ENCODE assay signal across 13 mouse cellular contexts in genomic region chr4:130167321-130167720, GRCm38 (mm10). TPM values are rescaled to one million over a fixed set of nuclear protein-coding genes. Genes with fewer than 3 reads are reported as not detected.
A peak's percentile ranks its signal among the peaks of the same experiment; 100 is the strongest.
DNase-seq lines count a peak whose midpoint lies in the region; ATAC-seq lines count a peak whose summit lies in the region.
"Had no signal": no experiment of that assay in that cellular context is flagged by ENCODE, and none has a peak within 500 bp of the region (broad histone marks: within the 10 kb centered on the region; RNA-seq: fewer than 3 reads in every experiment).

No protein-coding gene starts in this region.

- peak overlapping the region; percentile 62 for H3K9ac ChIP-seq in heart, embryonic 16.5 days (ENCODE audit: low read length)
- H3K9ac ChIP-seq in liver, embryonic 12.5 days = no peak overlapping the region

- DNase-seq in heart, embryonic 10.5 days (ENCODE audit: low spot score) = no peak
- no peak for DNase-seq in heart, adult 8-10 months (ENCODE audit: low spot score)
- DNase-seq in ZHBTc4 (ENCODE audit: low read depth, low spot score) = peak; percentile 36
- DNase-seq in embryo, embryonic 10 days (ENCODE audit: low spot score) = no peak
- no peak for DNase-seq in cerebellum, postnatal 25 days
- no peak for DNase-seq in thymus, postnatal 36 days
- DNase-seq: adrenal gland, postnatal 25 days; thymus, postnatal 14 days had no signal

- peaks cover 7% of the 10 kb centered on the region for H3K36me3 ChIP-seq in heart, embryonic 10.5 days
- no peaks in the 10 kb centered on the region for H3K36me3 ChIP-seq in heart, embryonic 16.5 days (ENCODE audit: control insufficient read depth, insufficient read depth)
- peaks cover 29% of the 10 kb centered on the region; the same call in 1 of the 2 replicates for H3K36me3 ChIP-seq in liver, embryonic 12.5 days

- peak overlapping the region; percentile 38 for H3K4me3 ChIP-seq in heart, embryonic 10.5 days
- H3K4me3 ChIP-seq in heart, embryonic 16.5 days (ENCODE audit: low read length) = no peak overlapping the region
- H3K4me3 ChIP-seq in liver, embryonic 12.5 days = no peak overlapping the region

- peak overlapping the region; percentile 87 for H3K27ac ChIP-seq in heart, embryonic 10.5 days
- H3K27ac ChIP-seq in heart, embryonic 16.5 days (ENCODE audit: low read length) = peak overlapping the region; percentile 90
- no peak overlapping the region for H3K27ac ChIP-seq in liver, embryonic 12.5 days

- H3K9me3 ChIP-seq in heart, embryonic 10.5 days = no peaks in the 10 kb centered on the region
- no peaks in the 10 kb centered on the region for H3K9me3 ChIP-seq in heart, embryonic 16.5 days (replicated peaks; ENCODE audit: control insufficient read depth, low read length)
- H3K9me3 ChIP-seq in liver, embryonic 12.5 days (replicated peaks) = no peaks in the 10 kb centered on the region

- 44% methylated on average over 22 of the region's 22 CpGs for WGBS in heart, embryonic 10.5 days
- WGBS in heart, embryonic 16.5 days = 69% methylated on average over 22 of the region's 22 CpGs
- 43% methylated on average over 22 of the region's 22 CpGs for WGBS in liver, embryonic 12.5 days (ENCODE audit: insufficient replicate concordance)

- H3K27me3 ChIP-seq in heart, embryonic 10.5 days (ENCODE audit: insufficient read depth, poor library complexity, severe bottlenecking) = peaks cover 17% of the 10 kb centered on the region
- no peaks in the 10 kb centered on the region for H3K27me3 ChIP-seq in heart, embryonic 16.5 days (ENCODE audit: control insufficient read depth, insufficient read depth, low read length)
- peaks cover 83% of the 10 kb centered on the region for H3K27me3 ChIP-seq in liver, embryonic 12.5 days (replicated peaks)

- peak overlapping the region; percentile 59 for H3K4me2 ChIP-seq in heart, embryonic 16.5 days (ENCODE audit: low read depth, low read length)
- H3K4me2 ChIP-seq in liver, embryonic 12.5 days = peak overlapping the region; percentile 13; the same call in 1 of the 2 replicates

- no peak for ATAC-seq in heart, embryonic 16.5 days (replicated peaks; ENCODE audit: extremely low read depth, insufficient read depth, low FRiP score)
- ATAC-seq in liver, embryonic 12.5 days = no peak
- ATAC-seq: CD4-positive, CD25-positive, alpha-beta regulatory T cell, adult 4 months had no signal

- H3K4me1 ChIP-seq in heart, embryonic 10.5 days = peaks cover 86% of the 10 kb centered on the region
- peaks cover 64% of the 10 kb centered on the region for H3K4me1 ChIP-seq in heart, embryonic 16.5 days (ENCODE audit: control insufficient read depth, insufficient read depth, low read length)
- peaks cover 40% of the 10 kb centered on the region for H3K4me1 ChIP-seq in liver, embryonic 12.5 days

RNA-seq across cellular contexts. Expression of gene Tinagl1, which starts 7.6 kb away (rescaled TPM):
- polyA plus RNA-seq in heart, embryonic 10.5 days (2016; fragmentation: Nextera tagmentation; extraction: Ambion mirVana) = 39.0 and 45.2 TPM in 2 replicates
- 10 to 100 TPM; 44.8 to 57.2 (median 49.5) TPM for total RNA-seq in heart, adult 8-10 months (2022)
- 61.2 and 70.6 TPM in 2 replicates for polyA plus RNA-seq in heart, embryonic 16.5 days (2015; fragmentation: Nextera tagmentation; extraction: Ambion mirVana)
- polyA plus RNA-seq in liver, embryonic 12.5 days (2016; fragmentation: Nextera tagmentation; extraction: Ambion mirVana) = 30.9 and 32.6 TPM in 2 replicates
- polyA plus RNA-seq: CD4-positive, CD25-positive, alpha-beta regulatory T cell, adult 4 months had no signal

RNA-seq across cellular contexts. Expression of gene Hcrtr1, which starts 28.2 kb away (rescaled TPM):
- 0.12 and 0.43 TPM in 2 replicates for polyA plus RNA-seq in heart, embryonic 10.5 days (2016; fragmentation: Nextera tagmentation; extraction: Ambion mirVana)
- total RNA-seq in heart, adult 8-10 months (2022) = not detected
- polyA plus RNA-seq in heart, embryonic 16.5 days (2015; fragmentation: Nextera tagmentation; extraction: Ambion mirVana) = 0.19 TPM in 1 of 2 replicates, not detected in the other
- polyA plus RNA-seq in liver, embryonic 12.5 days (2016; fragmentation: Nextera tagmentation; extraction: Ambion mirVana) = 0.12 TPM in 1 of 2 replicates, not detected in the other
- total RNA-seq: neutrophil, adult 5-6 weeks had no signal
- polyA plus RNA-seq: CD4-positive, CD25-positive, alpha-beta regulatory T cell, adult 4 months had no signal

RNA-seq across cellular contexts. Expression of gene Gm853, which starts 54.9 kb away (rescaled TPM):
- not detected in 2 replicates for polyA plus RNA-seq in heart, embryonic 10.5 days (2016; fragmentation: Nextera tagmentation; extraction: Ambion mirVana)
- not detected for total RNA-seq in heart, adult 8-10 months (2022)
- polyA plus RNA-seq in heart, embryonic 16.5 days (2015; fragmentation: Nextera tagmentation; extraction: Ambion mirVana) = not detected in 2 replicates
- not detected in 2 replicates for polyA plus RNA-seq in liver, embryonic 12.5 days (2016; fragmentation: Nextera tagmentation; extraction: Ambion mirVana)
- total RNA-seq: adrenal gland, postnatal 25 days; left cerebral cortex, postnatal 14 days; neutrophil, adult 5-6 weeks had no signal
- polyA plus RNA-seq: CD4-positive, CD25-positive, alpha-beta regulatory T cell, adult 4 months had no signal
